Mouse (Mus musculus): Measurements from ENCODE around the gene Chst11. TPM values are rescaled to one million over a fixed set of nuclear protein-coding genes. Genes with fewer than 3 reads are reported as not detected.

Gene Chst11
- polyA plus RNA-seq, 1 experiment from 2014 or later = 4.5 TPM

DNA sequence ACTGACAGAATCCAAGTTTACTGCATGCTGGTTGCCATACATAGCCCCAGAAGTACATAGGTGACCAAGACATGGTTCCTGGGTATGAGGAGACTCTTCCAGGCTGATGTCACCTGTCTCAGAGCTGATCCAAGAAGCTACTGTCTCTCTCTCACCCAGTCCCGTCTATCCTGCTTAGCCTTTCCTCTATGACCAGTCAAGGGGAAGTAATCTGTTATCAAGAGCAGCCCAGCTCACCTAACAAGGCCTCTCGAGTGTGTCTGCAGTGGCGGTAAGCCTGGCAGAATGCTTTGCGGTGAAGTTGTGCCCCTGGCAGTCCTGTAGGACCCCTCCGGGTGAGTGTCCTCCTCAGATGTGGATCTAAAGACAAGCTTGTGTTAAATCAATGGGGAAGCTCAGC is 172.0 kb downstream of the Chst11 start:
- Histone ChIP-seq H3K27me3 (ENCODE audit: control insufficient read depth, insufficient read depth, low read length) (no peaks in the 10 kb centered on the region), H3K9ac (replicated peaks; ENCODE audit: low read length) (no peak overlapping the region), H3K4me2 (ENCODE audit: low read length) (no peak overlapping the region), H3K36me3 (ENCODE audit: control insufficient read depth, insufficient read depth, low read length) (no peaks in the 10 kb centered on the region), H3K9me3 (ENCODE audit: control insufficient read depth, low read length) (no peaks in the 10 kb centered on the region), H3K27ac (replicated peaks; ENCODE audit: low read depth, low read length) (no peak overlapping the region), H3K4me3 (replicated peaks; ENCODE audit: low read depth, low read length) (no peak overlapping the region), H3K4me1 (ENCODE audit: control insufficient read depth, insufficient read depth, low read length) (no peaks in the 10 kb centered on the region)
- DNase-seq (no peak), ATAC-seq (ENCODE audit: low FRiP score, low TSS enrichment) (no peak)
- WGBS = 80% methylated on average over 5 of the region's 5 CpGs

DNA sequence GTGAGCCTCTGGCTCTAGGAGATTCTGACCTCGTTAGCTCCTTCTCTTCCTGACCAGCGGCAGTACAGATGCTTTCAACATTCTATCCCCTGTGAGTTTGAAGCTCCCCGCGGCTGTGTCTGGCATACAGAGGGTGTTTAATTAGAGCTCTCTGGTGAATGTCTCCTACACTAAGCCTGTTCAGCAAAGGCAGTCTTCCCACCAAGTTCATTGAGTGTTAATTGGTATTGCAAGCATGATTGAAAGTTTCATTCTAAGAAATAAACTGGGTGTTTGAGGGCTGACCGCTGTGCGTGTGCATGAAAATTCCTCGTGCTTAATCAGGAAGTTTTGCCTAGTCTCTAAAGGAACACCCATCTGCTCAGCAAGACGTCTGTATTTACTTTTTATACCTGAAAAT is 173.0 kb downstream of the Chst11 start:
- H3K27ac ChIP-seq (replicated peaks; ENCODE audit: low read depth, low read length) = 0 out of 2 replicates have a peak overlapping the region, but pooled peaks have one; percentile 32
- 63% methylated on average over 8 of the region's 8 CpGs for WGBS
- H3K36me3 ChIP-seq (ENCODE audit: control insufficient read depth, insufficient read depth, low read length) = no peaks in the 10 kb centered on the region
- H3K4me3 ChIP-seq (replicated peaks; ENCODE audit: low read depth, low read length) = no peak overlapping the region
- H3K4me2 ChIP-seq (ENCODE audit: low read length) = no peak overlapping the region
- DNase-seq (no peak), ATAC-seq (ENCODE audit: low FRiP score, low TSS enrichment) (no peak)
- H3K9ac ChIP-seq (replicated peaks; ENCODE audit: low read length) = no peak overlapping the region
- no peaks in the 10 kb centered on the region for H3K4me1 ChIP-seq (ENCODE audit: control insufficient read depth, insufficient read depth, low read length)
- H3K9me3 ChIP-seq (ENCODE audit: control insufficient read depth, low read length) = no peaks in the 10 kb centered on the region
- no peaks in the 10 kb centered on the region for H3K27me3 ChIP-seq (ENCODE audit: control insufficient read depth, insufficient read depth, low read length)

- 89% methylated on average over 8 of the region's 8 CpGs for WGBS
- DNase-seq (no peak), ATAC-seq (ENCODE audit: low FRiP score, low TSS enrichment) (no peak)
- Histone ChIP-seq H3K4me2 (ENCODE audit: low read length) (no peak overlapping the region), H3K4me3 (replicated peaks; ENCODE audit: low read depth, low read length) (no peak overlapping the region), H3K4me1 (ENCODE audit: control insufficient read depth, insufficient read depth, low read length) (no peaks in the 10 kb centered on the region), H3K9ac (replicated peaks; ENCODE audit: low read length) (no peak overlapping the region), H3K9me3 (ENCODE audit: control insufficient read depth, low read length) (no peaks in the 10 kb centered on the region), H3K36me3 (ENCODE audit: control insufficient read depth, insufficient read depth, low read length) (no peaks in the 10 kb centered on the region), H3K27ac (replicated peaks; ENCODE audit: low read depth, low read length) (no peak overlapping the region), H3K27me3 (ENCODE audit: control insufficient read depth, insufficient read depth, low read length) (no peaks in the 10 kb centered on the region)
These were observed 173.9 kb downstream of the Chst11 start for GRCm38 (mm10) chr10:83159229-83159628.

DNA sequence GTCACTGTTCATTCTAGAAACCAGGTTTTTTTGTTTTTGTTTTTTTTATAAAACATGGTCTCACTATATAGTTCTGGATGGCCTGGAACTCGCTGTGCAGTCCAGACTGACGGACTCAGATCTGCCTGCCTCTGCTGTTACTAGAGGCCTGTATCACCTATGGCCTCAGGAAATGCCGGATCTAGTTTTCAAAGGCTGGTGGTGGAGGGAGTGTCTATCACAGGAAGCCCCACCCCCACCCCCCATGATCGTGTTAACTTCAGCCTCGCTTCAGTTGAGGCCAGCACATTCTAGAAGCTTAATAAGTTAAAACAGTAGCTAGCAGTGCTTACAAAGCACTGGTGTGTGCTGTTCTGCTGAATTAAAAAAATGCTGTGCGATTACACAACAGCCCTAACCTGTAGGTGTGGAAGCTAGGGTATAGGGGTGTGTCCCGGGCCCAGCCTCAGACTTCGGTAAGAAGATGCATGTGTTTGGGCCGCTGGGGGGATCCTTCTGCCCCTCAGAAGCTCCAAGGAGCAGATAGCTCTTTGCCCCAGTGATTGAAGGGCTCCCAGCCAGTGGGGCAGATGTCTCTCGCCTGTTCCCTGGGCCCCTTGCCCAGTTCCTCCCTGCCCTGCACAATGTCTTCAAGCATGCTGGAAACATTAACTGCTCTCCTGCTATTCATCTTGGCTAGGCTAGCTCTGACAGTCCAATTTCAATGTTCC is 176.5 kb downstream of the Chst11 start:
- ATAC-seq (ENCODE audit: low FRiP score, low TSS enrichment) (no peak), DNase-seq (peak; percentile 41)
- no peaks in the 10 kb centered on the region for H3K4me1 ChIP-seq (ENCODE audit: control insufficient read depth, insufficient read depth, low read length)
- no peaks in the 10 kb centered on the region for H3K27me3 ChIP-seq (ENCODE audit: control insufficient read depth, insufficient read depth, low read length)
- H3K4me2 ChIP-seq (ENCODE audit: low read length) = no peak overlapping the region
- H3K36me3 ChIP-seq (ENCODE audit: control insufficient read depth, insufficient read depth, low read length) = no peaks in the 10 kb centered on the region
- no peak overlapping the region for H3K4me3 ChIP-seq (replicated peaks; ENCODE audit: low read depth, low read length)
- no peak overlapping the region for H3K27ac ChIP-seq (replicated peaks; ENCODE audit: low read depth, low read length)
- 70% methylated on average over 10 of the region's 10 CpGs for WGBS
- H3K9ac ChIP-seq (replicated peaks; ENCODE audit: low read length) = no peak overlapping the region
- H3K9me3 ChIP-seq (ENCODE audit: control insufficient read depth, low read length) = no peaks in the 10 kb centered on the region

DNA sequence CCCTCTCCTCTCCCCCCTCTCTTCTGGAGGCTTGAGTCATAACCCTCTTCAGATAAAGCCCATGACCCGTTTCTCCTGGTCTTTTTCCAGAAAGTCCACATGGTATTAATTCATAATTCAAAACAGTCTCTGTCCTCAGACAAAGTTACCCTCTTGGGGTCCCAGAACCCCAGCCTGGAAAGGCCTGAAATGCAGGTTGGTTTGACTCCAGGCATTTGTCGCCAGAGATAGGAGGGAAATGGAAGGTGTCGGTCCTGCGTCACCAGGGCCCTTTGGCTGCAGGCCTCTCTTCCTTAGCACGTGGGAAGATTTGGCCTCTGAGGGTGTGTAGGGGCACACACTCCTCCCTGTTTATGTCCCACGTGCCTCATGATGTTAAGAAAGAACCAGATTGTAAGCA is 178.6 kb downstream of the Chst11 start:
- Histone ChIP-seq H3K4me3 (replicated peaks; ENCODE audit: low read depth, low read length) (no peak overlapping the region), H3K4me1 (ENCODE audit: control insufficient read depth, insufficient read depth, low read length) (no peaks in the 10 kb centered on the region), H3K27ac (replicated peaks; ENCODE audit: low read depth, low read length) (no peak overlapping the region), H3K36me3 (ENCODE audit: control insufficient read depth, insufficient read depth, low read length) (no peaks in the 10 kb centered on the region), H3K4me2 (ENCODE audit: low read length) (no peak overlapping the region), H3K9me3 (ENCODE audit: control insufficient read depth, low read length) (no peaks in the 10 kb centered on the region), H3K27me3 (ENCODE audit: control insufficient read depth, insufficient read depth, low read length) (no peaks in the 10 kb centered on the region), H3K9ac (replicated peaks; ENCODE audit: low read length) (no peak overlapping the region)
- 88% methylated on average over 6 of the region's 6 CpGs for WGBS
- no peak for ATAC-seq (ENCODE audit: low FRiP score, low TSS enrichment)
- DNase-seq = no peak

DNA sequence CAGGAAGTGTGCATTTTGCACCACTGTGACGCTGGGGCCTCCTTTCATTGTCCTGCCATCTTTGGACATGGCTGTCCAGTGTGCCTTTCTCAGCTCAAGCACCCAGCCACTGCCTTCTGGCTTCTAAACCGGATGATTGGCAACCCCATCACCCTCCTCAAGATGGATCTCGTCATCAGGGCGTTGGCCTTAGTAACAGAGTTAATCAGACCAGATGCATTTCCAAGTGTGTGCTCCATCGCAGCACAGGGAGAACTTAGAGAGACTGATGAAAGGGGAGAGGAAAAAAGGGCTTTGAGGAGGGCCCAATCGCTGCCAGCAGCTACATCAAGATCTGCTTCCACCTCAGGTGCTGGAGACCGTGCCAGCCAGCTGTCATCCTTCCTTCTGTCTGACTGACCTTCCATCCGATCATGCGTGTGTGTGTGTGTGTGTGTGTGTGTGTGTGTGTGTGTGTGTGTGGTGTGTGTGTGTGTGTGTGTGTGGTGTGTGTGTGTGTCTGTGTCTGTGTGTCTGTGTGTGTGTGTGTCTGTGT is 179.7 kb downstream of the Chst11 start:
- no peak overlapping the region for H3K4me3 ChIP-seq (replicated peaks; ENCODE audit: low read depth, low read length)
- ATAC-seq (ENCODE audit: low FRiP score, low TSS enrichment) (no peak), DNase-seq (no peak)
- no peaks in the 10 kb centered on the region for H3K9me3 ChIP-seq (ENCODE audit: control insufficient read depth, low read length)
- H3K4me2 ChIP-seq (ENCODE audit: low read length) = no peak overlapping the region
- 84% methylated on average over 9 of the region's 9 CpGs for WGBS
- no peak overlapping the region for H3K9ac ChIP-seq (replicated peaks; ENCODE audit: low read length)
- H3K27me3 ChIP-seq (ENCODE audit: control insufficient read depth, insufficient read depth, low read length) = no peaks in the 10 kb centered on the region
- no peak overlapping the region for H3K27ac ChIP-seq (replicated peaks; ENCODE audit: low read depth, low read length)
- no peaks in the 10 kb centered on the region for H3K36me3 ChIP-seq (ENCODE audit: control insufficient read depth, insufficient read depth, low read length)
- H3K4me1 ChIP-seq (ENCODE audit: control insufficient read depth, insufficient read depth, low read length) = no peaks in the 10 kb centered on the region

- Histone ChIP-seq H3K9ac (replicated peaks; ENCODE audit: low read length) (no peak overlapping the region), H3K9me3 (ENCODE audit: control insufficient read depth, low read length) (no peaks in the 10 kb centered on the region), H3K4me3 (replicated peaks; ENCODE audit: low read depth, low read length) (no peak overlapping the region), H3K27ac (replicated peaks; ENCODE audit: low read depth, low read length) (no peak overlapping the region), H3K36me3 (ENCODE audit: control insufficient read depth, insufficient read depth, low read length) (no peaks in the 10 kb centered on the region), H3K27me3 (ENCODE audit: control insufficient read depth, insufficient read depth, low read length) (no peaks in the 10 kb centered on the region), H3K4me2 (ENCODE audit: low read length) (no peak overlapping the region), H3K4me1 (ENCODE audit: control insufficient read depth, insufficient read depth, low read length) (no peaks in the 10 kb centered on the region)
- DNase-seq (no peak), ATAC-seq (ENCODE audit: low FRiP score, low TSS enrichment) (no peak)
- whole genome bisulfite sequencing = 69% methylated on average over 11 of the region's 11 CpGs
These were observed 180.4 kb downstream of the Chst11 start for GRCm38 (mm10) chr10:83165521-83166243.

DNA sequence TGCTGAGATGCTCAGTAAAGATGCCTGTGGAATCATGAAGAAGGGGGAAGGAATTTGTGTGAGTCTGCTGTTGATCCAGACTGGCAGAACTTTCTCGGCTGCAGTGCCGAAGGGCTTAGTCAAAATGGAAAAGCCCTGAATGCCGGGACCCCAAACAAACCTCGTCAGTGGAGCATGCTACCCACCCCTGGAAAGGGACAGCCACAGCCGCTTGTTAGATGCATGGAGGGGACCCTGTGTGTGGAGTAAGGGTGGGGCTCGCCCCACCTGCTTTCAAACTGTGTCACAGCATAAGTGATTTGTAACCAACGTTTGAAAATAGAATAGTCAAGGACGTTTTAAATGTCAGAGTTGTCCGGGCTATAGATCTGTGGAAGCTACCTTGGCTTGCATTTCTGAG is 181.0 kb downstream of the Chst11 start:
- H3K4me2 ChIP-seq (ENCODE audit: low read length) = no peak overlapping the region
- H3K9me3 ChIP-seq (ENCODE audit: control insufficient read depth, low read length) = no peaks in the 10 kb centered on the region
- ATAC-seq (ENCODE audit: low FRiP score, low TSS enrichment) (no peak), DNase-seq (no peak)
- H3K27me3 ChIP-seq (ENCODE audit: control insufficient read depth, insufficient read depth, low read length) = no peaks in the 10 kb centered on the region
- no peak overlapping the region for H3K4me3 ChIP-seq (replicated peaks; ENCODE audit: low read depth, low read length)
- no peak overlapping the region for H3K27ac ChIP-seq (replicated peaks; ENCODE audit: low read depth, low read length)
- no peaks in the 10 kb centered on the region for H3K4me1 ChIP-seq (ENCODE audit: control insufficient read depth, insufficient read depth, low read length)
- WGBS = 77% methylated on average over 9 of the region's 9 CpGs
- H3K36me3 ChIP-seq (ENCODE audit: control insufficient read depth, insufficient read depth, low read length) = no peaks in the 10 kb centered on the region
- no peak overlapping the region for H3K9ac ChIP-seq (replicated peaks; ENCODE audit: low read length)

GRCm38 (mm10) chr10:83167492-83167891 is 182.2 kb downstream of the Chst11 start:
- no peak overlapping the region for H3K4me2 ChIP-seq (ENCODE audit: low read length)
- no peak for DNase-seq
- no peaks in the 10 kb centered on the region for H3K9me3 ChIP-seq (ENCODE audit: control insufficient read depth, low read length)
- no peaks in the 10 kb centered on the region for H3K36me3 ChIP-seq (ENCODE audit: control insufficient read depth, insufficient read depth, low read length)
- no peak overlapping the region for H3K4me3 ChIP-seq (replicated peaks; ENCODE audit: low read depth, low read length)
- H3K27ac ChIP-seq (replicated peaks; ENCODE audit: low read depth, low read length) = no peak overlapping the region
- no peak overlapping the region for H3K9ac ChIP-seq (replicated peaks; ENCODE audit: low read length)
- ATAC-seq (ENCODE audit: low FRiP score, low TSS enrichment) = no peak
- H3K4me1 ChIP-seq (ENCODE audit: control insufficient read depth, insufficient read depth, low read length) = no peaks in the 10 kb centered on the region
- no peaks in the 10 kb centered on the region for H3K27me3 ChIP-seq (ENCODE audit: control insufficient read depth, insufficient read depth, low read length)
- 90% methylated on average over 6 of the region's 6 CpGs for WGBS
